Mouse (Mus musculus): ENCODE measurements around the gene Frem2. TPM values are rescaled to one million over a fixed set of nuclear protein-coding genes. Genes with fewer than 3 reads are reported as not detected.

The Frem2 gene
- polyA plus RNA-seq, 1 experiment = 0.81 TPM

DNA sequence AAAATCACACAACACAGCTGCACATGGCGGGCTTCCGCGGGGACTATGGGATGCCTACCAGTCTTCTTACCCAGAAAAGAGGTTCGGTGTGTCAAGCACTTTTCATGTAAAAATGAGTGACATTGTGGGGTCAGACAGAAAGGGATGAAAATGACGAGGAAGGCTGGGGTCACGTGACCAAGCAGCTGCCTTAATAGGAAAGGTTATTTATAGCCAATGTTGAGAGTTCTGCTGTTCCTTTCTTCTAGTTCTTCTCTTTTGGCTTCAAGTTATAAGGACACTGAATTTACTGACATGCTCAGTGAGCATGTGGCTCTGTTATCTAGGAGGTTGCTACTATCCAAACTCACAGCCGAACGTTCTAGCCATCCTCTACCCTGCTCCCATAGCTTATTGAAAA, 73.9 kb downstream of the Frem2 start:
- DNase-seq = no peak
- TF ChIP-seq POLR2A (IDR thresholded peaks at IDR 0.05; ENCODE audit: control insufficient read depth, extremely low read depth, insufficient read depth, low read length, poor library complexity) (no peak), CTCF (IDR thresholded peaks at IDR 0.05; ENCODE audit: borderline replicate concordance, control insufficient read depth, extremely low read depth, insufficient read depth, low read length, poor library complexity) (no peak)
- 85% methylated on average over 8 of the region's 8 CpGs for WGBS
- no peak overlapping the region for H3K4me3 ChIP-seq (ENCODE audit: control insufficient read depth, insufficient read depth, low read length)
- H3K4me1 ChIP-seq (replicated peaks; ENCODE audit: control insufficient read depth, insufficient read depth, low read length) = no peaks in the 10 kb centered on the region
- no peaks in the 10 kb centered on the region for H3K27me3 ChIP-seq (ENCODE audit: control insufficient read depth, insufficient read depth, low read length)
- no peak overlapping the region for H3K27ac ChIP-seq (ENCODE audit: control insufficient read depth, insufficient read depth, low read length)
- no peaks in the 10 kb centered on the region for H3K36me3 ChIP-seq (ENCODE audit: control insufficient read depth, insufficient read depth, low read length)

GRCm38 (mm10) chr3:53580596-53581254, 76.4 kb downstream of the Frem2 start:
- Histone ChIP-seq H3K27ac (ENCODE audit: control insufficient read depth, insufficient read depth, low read length) (no peak overlapping the region), H3K36me3 (ENCODE audit: control insufficient read depth, insufficient read depth, low read length) (no peaks in the 10 kb centered on the region), H3K27me3 (ENCODE audit: control insufficient read depth, insufficient read depth, low read length) (no peaks in the 10 kb centered on the region), H3K4me3 (ENCODE audit: control insufficient read depth, insufficient read depth, low read length) (no peak overlapping the region), H3K4me1 (replicated peaks; ENCODE audit: control insufficient read depth, insufficient read depth, low read length) (no peaks in the 10 kb centered on the region)
- DNase-seq = no peak
- no peak for TF ChIP-seq CTCF (IDR thresholded peaks at IDR 0.05; ENCODE audit: borderline replicate concordance, control insufficient read depth, extremely low read depth, insufficient read depth, low read length, poor library complexity)
- TF ChIP-seq POLR2A (IDR thresholded peaks at IDR 0.05; ENCODE audit: control insufficient read depth, extremely low read depth, insufficient read depth, low read length, poor library complexity) = no peak
- WGBS = 12% methylated on average over 5 of the region's 5 CpGs

DNA sequence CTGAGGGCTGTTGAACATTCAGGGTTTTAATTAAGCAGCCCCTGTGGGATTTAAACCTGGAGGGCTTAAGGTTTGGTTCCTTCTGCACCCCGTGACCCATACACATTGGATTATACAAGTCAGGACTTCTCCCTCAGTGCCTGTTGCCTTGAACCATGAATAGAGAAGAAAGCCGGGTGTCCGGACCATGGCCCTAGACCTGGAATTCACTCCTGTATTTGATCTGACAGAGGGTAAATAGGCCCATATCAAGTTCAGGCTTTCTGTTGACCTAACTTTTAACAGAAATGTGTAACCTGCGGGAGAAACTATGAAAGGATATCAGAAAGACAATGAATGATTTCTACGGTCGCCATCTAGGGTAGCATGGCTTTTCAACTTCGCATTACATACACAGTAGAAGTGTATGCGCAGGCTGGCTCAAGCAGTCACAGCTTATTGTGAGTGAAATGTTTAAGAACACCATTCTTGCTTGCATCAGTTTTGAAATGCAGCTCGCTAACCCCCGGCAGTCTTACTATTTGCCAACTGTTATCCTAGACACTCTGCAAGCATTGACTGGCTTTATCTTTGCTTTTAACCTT, 77.9 kb downstream of the Frem2 start:
- H3K4me1 ChIP-seq (replicated peaks; ENCODE audit: control insufficient read depth, insufficient read depth, low read length) = no peaks in the 10 kb centered on the region
- no peak for DNase-seq
- no peak overlapping the region for H3K4me3 ChIP-seq (ENCODE audit: control insufficient read depth, insufficient read depth, low read length)
- no peaks in the 10 kb centered on the region for H3K36me3 ChIP-seq (ENCODE audit: control insufficient read depth, insufficient read depth, low read length)
- TF ChIP-seq POLR2A (IDR thresholded peaks at IDR 0.05; ENCODE audit: control insufficient read depth, extremely low read depth, insufficient read depth, low read length, poor library complexity) (no peak), CTCF (IDR thresholded peaks at IDR 0.05; ENCODE audit: borderline replicate concordance, control insufficient read depth, extremely low read depth, insufficient read depth, low read length, poor library complexity) (no peak)
- H3K27me3 ChIP-seq (ENCODE audit: control insufficient read depth, insufficient read depth, low read length) = no peaks in the 10 kb centered on the region
- WGBS = 96% methylated on average over 10 of the region's 10 CpGs
- H3K27ac ChIP-seq (ENCODE audit: control insufficient read depth, insufficient read depth, low read length) = no peak overlapping the region

DNA sequence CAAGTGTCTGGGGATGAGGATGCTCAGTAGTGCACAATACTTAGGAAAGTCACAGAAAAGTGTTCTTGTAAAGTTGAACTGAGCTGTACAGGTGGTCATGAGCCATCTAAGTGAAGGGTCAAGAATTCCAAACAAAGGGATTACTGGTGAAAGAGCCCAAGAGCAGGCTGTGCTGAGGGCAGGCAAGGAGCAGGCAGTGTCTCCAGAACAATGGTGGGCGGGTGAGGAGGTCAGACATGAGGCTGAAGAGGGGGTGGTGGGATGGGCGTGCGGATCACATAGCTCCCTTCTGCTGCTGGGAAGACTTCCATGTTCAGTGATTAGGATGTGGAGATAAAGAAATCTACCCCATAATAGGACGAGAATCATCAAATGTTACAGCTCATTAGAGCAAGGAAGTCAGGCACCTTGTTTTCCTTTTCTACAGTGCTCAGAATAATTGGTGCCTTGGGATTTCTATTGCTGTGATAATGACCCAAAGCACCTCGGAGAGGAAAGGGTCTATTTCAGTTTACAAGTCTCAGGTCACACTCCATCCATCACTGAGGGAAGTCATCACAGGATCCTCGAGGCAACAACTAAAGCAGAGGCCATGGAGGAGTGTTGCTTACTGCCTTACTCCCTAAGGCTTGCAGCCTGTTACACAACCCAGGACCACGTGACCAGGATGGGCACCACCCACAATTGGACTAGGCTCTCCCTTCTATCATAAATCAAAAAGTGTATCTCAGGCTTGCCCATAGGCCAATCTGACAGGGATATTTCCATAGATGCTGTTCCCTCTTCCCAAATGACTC, 80.6 kb downstream of the Frem2 start:
- no peaks in the 10 kb centered on the region for H3K27me3 ChIP-seq (ENCODE audit: control insufficient read depth, insufficient read depth, low read length)
- WGBS = 78% methylated on average over 7 of the region's 7 CpGs
- no peak overlapping the region for H3K27ac ChIP-seq (ENCODE audit: control insufficient read depth, insufficient read depth, low read length)
- H3K4me3 ChIP-seq (ENCODE audit: control insufficient read depth, insufficient read depth, low read length) = no peak overlapping the region
- no peaks in the 10 kb centered on the region for H3K4me1 ChIP-seq (replicated peaks; ENCODE audit: control insufficient read depth, insufficient read depth, low read length)
- DNase-seq = no peak
- TF ChIP-seq CTCF (IDR thresholded peaks at IDR 0.05; ENCODE audit: borderline replicate concordance, control insufficient read depth, extremely low read depth, insufficient read depth, low read length, poor library complexity) (no peak), POLR2A (IDR thresholded peaks at IDR 0.05; ENCODE audit: control insufficient read depth, extremely low read depth, insufficient read depth, low read length, poor library complexity) (no peak)
- no peaks in the 10 kb centered on the region for H3K36me3 ChIP-seq (ENCODE audit: control insufficient read depth, insufficient read depth, low read length)

DNA sequence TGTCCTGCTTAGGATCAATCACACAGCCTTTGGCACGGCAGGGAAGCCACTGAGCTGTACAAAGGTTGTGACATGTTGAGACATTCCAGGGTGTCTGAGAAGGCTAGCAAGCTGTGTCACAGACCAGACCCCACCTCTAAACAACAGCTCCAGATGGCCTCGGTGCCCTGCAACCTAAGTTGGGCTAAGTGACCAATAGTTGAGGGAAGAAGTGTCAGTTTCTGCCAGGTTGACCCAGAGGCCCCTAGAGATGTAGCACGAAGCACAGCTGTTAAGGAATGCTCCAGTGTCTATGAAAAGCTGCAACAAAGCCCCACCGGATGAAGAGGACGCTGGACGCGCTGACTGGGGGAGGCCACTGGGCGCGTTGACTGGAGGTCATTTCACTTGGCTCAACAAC, 83.0 kb downstream of the Frem2 start:
- H3K27me3 ChIP-seq (ENCODE audit: control insufficient read depth, insufficient read depth, low read length) = no peaks in the 10 kb centered on the region
- no peak for DNase-seq
- no peak overlapping the region for H3K4me3 ChIP-seq (ENCODE audit: control insufficient read depth, insufficient read depth, low read length)
- no peaks in the 10 kb centered on the region for H3K36me3 ChIP-seq (ENCODE audit: control insufficient read depth, insufficient read depth, low read length)
- no peak for TF ChIP-seq POLR2A (IDR thresholded peaks at IDR 0.05; ENCODE audit: control insufficient read depth, extremely low read depth, insufficient read depth, low read length, poor library complexity)
- TF ChIP-seq CTCF (IDR thresholded peaks at IDR 0.05; ENCODE audit: borderline replicate concordance, control insufficient read depth, extremely low read depth, insufficient read depth, low read length, poor library complexity) = no peak
- H3K4me1 ChIP-seq (replicated peaks; ENCODE audit: control insufficient read depth, insufficient read depth, low read length) = no peaks in the 10 kb centered on the region
- 91% methylated on average over 9 of the region's 9 CpGs for WGBS
- H3K27ac ChIP-seq (ENCODE audit: control insufficient read depth, insufficient read depth, low read length) = no peak overlapping the region

DNA sequence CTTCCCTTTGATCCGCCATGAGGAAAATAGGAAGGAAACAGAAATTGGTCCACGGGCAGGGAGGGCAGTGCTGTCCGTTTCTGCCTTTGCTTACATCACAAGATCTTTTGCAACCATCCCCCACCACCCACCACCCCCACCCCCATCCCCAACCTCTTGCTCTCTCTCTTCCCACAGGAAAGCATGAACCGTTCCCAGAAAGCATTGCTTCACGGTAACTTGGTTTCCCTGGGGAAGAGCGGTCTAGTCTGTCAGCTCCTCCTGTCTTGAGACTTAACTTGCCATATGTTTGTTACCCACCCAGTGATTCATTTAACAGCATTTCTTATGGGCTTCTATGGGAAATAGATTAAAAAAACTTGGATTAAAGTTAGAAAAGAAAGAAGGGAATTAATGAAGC, 85.5 kb downstream of the Frem2 start:
- Histone ChIP-seq H3K27me3 (ENCODE audit: control insufficient read depth, insufficient read depth, low read length) (no peaks in the 10 kb centered on the region), H3K27ac (ENCODE audit: control insufficient read depth, insufficient read depth, low read length) (no peak overlapping the region), H3K4me1 (replicated peaks; ENCODE audit: control insufficient read depth, insufficient read depth, low read length) (no peaks in the 10 kb centered on the region), H3K36me3 (ENCODE audit: control insufficient read depth, insufficient read depth, low read length) (no peaks in the 10 kb centered on the region), H3K4me3 (ENCODE audit: control insufficient read depth, insufficient read depth, low read length) (no peak overlapping the region)
- no peak for TF ChIP-seq POLR2A (IDR thresholded peaks at IDR 0.05; ENCODE audit: control insufficient read depth, extremely low read depth, insufficient read depth, low read length, poor library complexity)
- TF ChIP-seq CTCF (IDR thresholded peaks at IDR 0.05; ENCODE audit: borderline replicate concordance, control insufficient read depth, extremely low read depth, insufficient read depth, low read length, poor library complexity) = no peak
- DNase-seq = no peak
- WGBS = 69% methylated on average over 6 of the region's 6 CpGs
